Mouse (Mus musculus) retina, postnatal 1 day (tissue): ENCODE results near the gene Treh.
"Not testable (repeated sequence)": the region's sequence is repeated elsewhere in the genome, so short reads cannot be mapped to it uniquely, and the experiment has no call there.

Experiments
- DNase-seq: peaks from one replicate; pipeline ENCODE4 v3.0.0-alpha.2; 2012

Treh gene

DNA sequence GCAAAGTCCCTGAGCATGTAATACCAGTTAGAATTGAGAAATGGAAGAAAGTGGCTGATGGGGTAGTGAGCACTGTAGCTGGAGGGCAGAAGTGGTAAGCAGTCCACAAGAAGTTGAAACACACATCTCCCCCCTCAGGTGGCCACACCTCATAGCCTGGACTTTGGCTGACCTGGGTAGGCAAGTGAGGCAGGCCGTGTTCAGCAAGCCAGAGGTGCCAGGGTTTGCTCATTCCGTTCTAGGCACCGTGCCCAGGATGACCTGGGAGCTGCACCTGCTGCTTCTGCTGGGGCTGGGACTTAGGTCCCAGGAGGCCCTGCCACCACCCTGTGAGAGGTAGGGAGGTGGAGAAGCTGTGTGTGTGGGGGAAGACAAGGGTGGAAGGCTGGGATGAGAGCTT, at the start of gene Treh:
Gene Treh (plus strand): TSS at position 229 of the 400 bp plus-strand sequence.
- DNase-seq, result no peak

DNA sequence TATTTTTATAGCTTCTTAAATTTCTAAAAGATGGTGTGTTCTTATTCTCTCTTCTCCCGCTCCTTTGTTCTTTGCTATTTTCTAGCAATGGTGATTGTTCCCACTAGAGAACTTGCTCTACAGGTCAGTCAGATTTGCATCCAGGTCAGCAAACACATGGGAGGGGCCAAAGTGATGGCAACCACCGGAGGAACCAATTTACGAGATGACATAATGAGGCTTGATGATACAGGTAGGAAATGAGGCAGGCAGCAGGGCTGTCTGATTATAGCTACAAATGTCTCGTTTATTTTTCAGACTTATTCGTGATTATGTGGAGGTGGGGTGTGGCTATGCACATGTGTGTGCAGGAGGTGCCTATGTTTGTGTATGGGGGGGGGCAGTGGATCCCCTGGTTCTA, 48.6 kb upstream of the Treh start:
- DNase-seq, result no peak

DNA sequence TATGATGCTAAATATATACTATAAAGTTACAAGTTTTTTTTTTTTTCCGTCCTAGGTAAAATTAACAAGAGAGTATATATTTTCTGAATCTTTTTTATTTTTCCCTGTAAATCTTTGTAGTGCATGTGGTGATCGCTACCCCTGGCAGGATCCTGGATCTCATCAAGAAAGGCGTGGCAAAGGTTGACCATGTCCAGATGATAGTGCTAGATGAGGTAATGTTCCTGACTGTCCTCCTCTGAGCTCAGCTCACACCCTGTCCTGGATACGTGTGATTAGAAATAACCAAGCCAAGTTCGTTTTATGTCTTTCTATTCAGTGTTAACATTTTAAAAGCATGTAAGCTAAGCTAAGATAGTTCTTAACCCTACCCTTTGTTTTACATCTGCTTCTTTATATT, 46.8 kb upstream of the Treh start:
- no peak for DNase-seq

DNA sequence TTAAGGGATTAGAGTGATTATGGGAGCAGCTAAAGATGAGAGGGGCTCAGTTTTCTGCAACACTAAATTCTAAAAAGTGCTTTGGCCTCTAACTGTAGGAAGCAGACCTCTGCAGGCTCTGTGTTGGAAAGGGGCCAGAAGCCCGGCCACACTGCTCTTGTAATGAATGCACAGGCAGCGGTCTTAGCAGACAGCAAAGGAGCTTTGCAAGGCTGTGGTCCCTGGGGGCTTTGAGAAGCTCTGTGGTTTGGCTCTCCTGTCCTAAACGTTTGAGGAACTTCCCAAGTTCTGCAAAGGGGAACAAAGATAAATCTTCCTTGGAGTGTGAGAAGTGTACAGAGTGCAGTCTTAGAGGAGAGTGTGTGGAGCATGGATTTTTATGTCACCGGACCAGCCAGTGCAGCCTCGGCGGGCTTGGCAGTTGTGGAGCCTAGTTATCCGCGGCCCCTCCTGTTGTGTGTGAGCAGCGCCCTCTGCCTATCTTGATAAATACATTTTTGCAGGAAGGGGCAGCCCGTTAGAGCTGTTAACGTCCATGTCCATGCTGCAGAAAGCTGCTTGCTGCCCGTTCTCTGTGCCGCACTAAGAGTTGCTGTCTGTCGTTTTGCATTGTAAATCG, 35.4 kb upstream of the Treh start:
- peak; percentile 28 for DNase-seq

DNA sequence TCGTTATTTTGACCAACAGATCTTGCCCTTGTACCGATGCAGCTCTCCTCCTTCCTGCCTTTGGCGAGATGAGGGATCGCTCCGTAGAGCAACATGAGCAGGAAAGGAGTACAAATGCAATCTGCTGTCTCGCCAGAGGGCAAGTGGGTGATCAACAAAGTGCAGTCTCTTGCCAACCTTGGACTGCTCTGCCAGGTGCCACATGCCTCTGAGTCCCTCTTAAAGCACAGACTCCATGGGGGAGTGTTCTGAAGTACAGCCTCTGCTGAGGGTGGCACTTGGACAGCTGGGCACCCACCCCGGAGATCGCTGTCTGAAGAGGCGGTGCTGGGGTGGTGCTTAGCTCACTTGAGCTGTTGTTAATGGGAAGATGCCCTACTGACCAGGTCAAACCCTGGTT, 34.3 kb upstream of the Treh start:
- not testable (repeated sequence) for DNase-seq

DNA sequence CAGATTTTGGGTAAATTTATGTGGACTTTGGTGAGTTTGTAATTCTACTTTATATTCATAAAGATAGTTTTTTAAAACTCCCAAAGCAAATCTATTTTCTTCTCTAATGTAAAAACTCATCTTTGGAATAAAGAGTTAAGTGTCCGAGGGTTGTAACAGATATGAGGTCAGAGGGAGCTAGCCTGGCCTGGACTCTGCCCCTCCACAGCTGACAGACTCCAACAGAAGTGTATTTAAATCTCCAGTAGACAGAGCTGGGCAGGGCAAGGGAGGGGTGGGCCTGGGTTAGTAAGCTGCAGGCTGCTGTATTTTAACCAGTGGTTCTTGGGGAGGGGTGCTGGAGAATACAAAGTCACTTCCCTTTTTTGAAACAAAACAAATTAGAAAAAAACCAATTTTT, 33.0 kb upstream of the Treh start:
- DNase-seq, result not testable (repeated sequence)

DNA sequence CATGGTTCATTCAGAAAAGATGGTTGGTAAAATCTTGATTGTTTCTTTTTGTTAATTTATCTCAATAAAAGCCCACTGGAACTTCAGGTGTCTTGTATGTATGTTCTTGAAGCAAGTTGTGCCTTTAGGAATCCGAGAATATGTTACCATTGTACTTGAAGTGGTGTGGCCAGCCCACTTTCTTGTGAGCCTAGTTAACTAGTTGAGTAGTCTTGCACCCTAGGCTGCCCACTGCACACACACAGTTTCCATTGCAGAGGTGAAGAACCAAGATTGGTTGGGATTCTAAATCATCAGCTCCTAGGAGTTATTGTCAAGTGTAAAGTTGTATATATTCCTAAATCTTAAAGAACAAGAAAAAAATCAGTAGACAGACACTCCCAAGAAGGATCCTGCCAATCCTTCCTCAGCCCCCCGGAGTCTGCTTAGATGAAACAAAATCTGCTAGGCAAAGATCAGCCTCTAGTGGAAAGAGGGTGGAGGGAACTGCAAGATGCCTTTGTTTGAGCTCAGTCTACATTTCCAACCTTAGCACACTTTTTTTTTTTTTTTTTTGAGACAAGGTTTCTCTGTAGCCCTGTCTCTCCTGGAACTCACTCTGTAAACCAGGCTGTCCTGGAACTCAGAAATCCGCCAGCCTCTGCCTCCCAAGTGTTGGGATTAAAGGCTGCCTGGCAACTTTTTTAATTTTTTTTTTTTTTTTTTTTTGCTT, 32.2 kb upstream of the Treh start:
- no peak for DNase-seq

DNA sequence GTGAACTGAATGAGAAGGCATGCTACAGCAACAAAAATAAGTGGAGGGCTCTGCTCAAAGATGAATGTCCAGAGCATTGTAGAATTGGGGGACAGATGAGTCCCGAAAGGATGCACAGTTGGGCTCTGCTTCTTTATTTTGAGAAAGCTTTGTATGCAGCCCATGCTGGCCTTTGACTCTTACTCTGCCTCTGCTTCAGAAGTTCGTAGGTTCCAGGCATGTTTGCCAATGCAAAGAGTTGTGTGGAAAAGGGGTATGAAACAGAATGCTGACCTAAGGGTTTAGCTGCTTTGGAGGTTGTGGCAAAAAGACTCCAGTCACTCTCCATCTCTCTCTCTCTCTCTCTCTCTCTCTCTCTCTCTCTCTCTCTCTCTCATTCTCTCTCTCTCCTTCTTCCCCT, 31.4 kb upstream of the Treh start:
- DNase-seq, result no peak

DNA sequence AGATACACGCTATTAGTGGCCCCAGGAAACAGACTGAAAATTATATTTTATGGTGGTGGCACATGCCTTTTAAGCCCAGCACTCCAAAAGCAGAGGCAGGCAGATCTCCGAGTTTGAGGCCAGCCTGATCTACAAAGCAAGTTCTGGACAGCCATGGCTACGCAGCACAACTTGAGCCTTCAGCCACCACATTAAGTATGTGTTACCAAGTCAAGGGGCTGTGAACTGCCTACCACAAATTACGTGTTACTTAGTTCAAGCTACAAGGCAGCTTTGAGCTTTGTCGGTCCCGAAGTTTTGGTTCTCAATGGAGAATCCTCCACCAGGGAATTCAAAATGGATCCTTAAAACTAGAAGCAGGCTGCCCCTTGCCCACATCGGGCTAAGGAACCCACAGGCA, 29.9 kb upstream of the Treh start:
- DNase-seq, result no peak

DNA sequence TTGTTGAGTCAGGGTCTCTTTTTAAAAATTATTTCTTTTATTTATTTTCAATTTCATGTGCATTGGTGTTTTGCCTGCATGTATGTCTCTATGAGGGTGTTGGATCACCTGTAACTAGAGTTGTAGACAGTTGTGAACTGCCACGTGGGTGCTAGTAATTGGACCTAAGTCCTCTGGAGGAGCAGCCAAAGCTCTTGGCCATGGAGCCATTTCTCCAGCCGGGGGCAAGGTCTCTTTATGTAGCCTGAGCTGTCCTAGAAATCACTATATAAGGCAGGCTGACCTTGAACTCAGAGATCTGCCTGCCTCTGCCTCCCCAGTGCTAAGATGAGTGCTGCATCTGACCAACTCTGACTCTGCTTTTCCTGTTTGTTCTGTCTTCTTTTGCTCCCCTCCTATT, 28.8 kb upstream of the Treh start:
- no peak for DNase-seq

DNA sequence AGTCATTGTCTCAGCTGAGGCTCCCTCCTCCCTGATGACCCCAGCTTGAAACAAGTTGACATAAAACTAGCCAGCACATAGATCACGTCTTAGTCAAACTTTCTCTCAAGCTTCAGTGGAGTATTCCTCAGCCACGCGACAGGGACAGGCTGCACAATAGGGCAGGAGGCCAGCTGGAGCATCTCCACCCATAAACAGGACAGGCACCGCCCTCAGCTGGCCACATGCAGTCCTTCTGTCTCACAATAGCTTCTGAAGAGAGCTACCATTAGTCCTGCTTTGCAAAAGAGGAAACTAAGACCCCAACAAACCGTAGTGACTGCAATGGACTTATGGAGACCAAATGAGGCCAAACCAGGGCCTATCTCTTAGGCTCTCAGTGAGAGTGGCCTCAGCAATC, 27.6 kb upstream of the Treh start:
- DNase-seq, result peak; percentile 46

DNA sequence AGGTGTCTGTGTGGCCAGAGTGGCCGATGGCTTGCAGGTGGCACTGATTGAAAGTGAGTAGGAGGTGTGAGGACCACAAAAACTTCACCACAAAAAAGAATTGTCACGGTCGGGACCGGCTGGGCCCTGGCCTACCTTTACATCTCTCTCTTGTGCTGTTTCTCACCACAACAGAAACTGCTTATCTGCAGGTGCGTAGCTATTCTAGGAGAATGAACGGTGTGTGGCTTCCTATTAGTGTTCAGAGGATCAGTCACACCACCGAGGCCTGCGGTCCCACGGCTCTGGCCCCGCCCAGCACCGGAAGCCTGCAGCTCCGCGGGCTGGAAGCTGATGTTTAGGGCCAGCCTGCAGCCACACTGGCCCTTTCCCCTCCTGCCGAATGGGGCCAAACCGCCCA, 27.1 kb upstream of the Treh start:
- no peak for DNase-seq

DNA sequence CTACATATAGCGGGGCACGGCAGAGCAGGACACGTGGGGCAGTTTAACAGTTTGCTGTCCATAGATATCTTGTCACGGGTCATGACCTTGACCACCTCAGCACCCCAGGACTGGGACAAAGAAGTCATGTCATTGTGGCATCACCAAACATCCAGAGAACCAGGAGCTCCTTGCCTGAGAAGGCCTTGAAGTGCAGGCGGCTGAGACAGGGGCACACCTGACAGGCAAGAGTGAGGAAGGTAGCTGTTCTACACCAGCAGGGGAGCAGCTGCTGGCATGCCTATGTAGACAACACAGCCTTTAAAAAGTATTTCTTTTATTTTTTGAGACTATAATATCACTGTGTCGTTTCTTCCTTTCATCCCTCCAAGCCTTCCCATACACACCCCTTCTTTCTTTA, 26.7 kb upstream of the Treh start:
- DNase-seq, result no peak

DNA sequence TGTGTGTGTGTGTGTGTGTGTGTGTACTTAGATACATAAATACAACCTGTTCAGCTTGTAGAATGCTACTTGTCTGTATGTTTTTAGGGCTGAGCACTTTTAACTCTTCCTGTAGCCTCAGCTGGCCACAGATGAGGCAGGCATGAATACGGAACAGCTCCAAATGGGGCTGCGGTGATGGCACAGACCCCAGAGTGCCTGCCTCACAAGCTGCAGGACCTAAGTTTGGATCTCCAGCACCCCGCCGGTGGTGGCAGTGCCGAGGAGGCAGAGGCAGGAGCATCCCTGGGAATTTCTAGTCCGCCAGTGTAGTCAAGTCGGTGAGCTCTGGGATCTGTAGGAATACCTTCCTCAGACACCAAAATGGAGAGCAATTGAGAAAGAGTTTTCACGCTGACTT, 26.0 kb upstream of the Treh start:
- DNase-seq, result no peak

DNA sequence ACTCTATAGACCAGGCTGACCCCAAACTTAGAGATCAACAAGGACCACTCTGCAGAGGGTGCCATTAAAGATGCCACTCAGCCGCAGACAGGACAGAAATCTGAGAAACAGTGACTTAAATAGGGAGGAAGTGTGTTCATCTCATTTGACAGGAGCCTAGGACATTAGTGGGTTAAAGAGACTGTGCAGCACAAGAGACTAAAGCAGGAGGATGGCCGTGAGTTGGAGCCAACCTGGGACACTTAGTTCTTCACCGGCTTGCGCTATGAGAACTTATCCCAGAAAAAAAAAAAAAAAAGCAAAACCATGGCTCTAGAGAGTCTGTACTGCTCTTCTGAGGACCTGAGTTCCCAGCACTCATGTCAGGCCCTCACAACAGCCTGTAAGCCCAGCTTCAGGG, 25.4 kb upstream of the Treh start:
- DNase-seq, result no peak

DNA sequence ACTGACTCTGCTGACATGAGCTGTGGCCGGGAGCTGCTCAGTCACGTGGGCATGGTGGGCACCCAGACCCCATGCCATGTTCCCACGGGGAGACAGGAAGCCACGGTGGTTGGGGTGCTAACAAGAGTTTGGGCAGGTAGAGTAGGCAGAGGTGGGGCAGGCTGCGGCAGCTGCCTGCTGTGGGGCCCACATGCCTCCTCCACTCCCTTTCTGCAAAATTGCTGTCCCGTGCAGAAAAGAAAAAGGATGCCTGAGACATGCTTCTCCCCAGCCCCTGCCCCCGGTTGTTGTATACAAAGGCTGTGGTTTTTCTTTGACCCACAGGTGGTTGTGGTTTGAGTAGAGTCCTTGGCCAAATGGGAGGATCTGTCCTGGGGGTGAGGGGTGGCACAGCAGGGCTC, 24.2 kb upstream of the Treh start:
- no peak for DNase-seq

DNA sequence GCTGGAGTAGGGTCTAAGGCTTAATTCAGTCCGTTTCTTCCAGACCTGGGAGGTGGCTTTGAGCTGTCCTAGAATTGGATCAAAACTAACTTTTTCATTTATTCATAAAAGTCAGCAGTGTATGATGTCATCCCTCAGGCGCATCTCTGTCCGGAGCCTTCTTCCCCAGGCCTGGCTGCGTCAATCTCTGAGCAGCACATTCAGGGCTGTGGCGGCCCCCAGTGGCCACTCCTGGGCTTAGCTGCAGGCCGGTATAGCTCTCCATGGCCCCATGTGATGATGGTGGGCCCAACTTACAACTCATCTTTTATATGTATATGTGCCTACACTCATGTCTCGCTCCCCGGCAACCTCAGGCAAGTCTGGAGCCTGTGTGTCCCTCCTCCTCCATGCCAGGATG, 21.0 kb upstream of the Treh start:
- DNase-seq, result peak; percentile 68

DNA sequence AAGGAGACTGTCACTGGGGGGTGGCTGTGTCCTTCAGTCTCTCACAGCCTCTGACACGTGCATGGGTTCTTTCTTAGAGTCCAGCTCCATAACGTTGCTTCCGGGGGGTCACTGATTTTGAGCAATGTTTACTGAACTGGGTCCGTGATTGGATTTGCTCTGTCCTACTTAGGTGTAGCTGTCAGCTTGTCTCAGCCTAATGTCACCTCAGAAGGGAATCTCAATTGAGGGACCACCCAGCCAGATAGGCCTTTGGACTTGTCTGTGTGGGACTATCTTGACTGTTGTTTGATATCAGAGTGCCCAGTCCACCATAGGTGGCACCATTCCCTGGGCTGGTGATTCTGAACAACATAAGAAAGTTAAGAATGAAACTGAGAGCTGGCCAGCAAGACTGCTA, 19.1 kb upstream of the Treh start:
- DNase-seq, result no peak

DNA sequence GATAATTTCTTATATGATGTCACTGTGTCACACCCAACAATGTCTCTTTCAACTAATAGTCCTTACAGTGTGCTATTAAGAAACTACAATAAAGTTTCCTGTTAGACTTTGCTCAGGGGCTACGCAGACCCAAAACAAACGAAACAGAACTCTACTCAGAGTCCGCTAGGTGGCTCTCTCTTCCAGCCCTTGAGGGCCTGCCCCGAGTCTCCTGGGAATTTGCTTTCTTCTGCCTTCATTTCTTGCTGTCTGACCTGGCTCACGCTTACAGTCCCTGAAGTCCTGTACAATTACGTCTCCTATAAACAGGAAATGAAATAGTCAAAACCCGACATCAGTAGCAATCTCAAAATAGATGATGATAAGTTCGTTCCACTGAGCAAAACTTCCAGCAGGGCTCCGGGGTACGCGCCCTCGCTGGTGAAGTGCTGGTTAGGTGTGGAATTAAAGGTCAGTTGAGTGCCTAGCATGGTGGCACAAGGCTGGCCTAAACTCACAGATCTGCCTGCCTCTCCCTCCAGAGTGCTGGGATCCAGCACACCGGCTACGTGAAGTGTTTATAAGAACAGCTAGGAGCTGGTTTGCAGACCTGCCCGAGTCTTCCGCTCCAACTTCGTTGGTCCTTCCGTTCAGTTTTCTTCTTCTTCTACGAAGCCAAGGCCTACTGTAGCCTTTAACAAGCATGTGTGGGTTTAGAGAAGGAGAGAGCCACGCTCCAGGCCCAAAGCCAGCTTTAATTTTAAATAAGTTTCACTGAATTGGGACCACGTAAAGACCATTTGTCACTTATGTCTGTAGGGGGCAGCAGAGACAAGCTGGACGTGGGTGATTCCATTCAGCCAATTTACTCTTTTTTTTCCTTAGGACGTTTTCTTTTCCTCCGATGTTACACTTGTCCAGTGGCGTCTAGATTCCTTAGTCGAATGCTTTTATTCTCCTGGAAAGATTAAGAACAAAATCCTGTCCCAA, 17.7 kb upstream of the Treh start:
- peak; percentile 84 for DNase-seq

DNA sequence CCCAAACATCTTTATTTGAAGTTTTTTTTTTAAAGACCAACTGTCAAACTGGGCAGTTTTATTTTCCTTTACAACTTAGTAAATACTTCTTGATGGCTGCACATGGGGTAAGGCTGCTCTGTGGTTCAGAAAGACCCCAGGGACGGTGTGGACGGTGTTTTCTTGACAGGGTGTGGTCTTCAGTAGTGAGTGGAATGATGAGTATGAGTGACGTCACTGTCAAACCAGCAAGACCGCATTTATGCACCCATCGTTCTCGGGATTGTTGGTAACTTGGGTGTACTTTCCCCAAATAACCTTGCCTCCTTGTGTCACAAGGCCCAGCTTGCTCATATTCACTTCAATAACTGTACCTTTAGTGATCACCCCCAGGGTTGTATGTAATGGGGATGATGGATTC, 9.3 kb upstream of the Treh start:
- no peak for DNase-seq

DNA sequence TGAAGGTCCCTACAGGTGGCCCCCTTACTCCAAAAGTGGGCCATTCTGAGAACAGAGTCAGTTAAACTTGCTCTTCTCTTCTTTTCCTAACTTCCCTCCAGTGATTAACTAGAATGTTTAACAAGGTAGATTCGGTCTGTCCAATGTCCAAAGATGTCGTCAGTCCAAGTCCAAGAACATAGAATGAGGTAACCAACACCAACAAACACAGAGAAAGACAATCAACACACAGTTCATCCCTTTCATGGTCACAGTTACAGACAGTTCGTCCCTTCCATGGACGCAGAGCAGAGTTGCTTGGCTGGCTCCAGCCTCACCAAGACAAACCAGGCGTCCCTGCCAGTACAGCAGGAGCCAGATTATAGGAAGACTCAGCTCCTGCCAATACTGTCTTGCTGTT, 1.6 kb upstream of the Treh start:
- DNase-seq, result no peak

DNA sequence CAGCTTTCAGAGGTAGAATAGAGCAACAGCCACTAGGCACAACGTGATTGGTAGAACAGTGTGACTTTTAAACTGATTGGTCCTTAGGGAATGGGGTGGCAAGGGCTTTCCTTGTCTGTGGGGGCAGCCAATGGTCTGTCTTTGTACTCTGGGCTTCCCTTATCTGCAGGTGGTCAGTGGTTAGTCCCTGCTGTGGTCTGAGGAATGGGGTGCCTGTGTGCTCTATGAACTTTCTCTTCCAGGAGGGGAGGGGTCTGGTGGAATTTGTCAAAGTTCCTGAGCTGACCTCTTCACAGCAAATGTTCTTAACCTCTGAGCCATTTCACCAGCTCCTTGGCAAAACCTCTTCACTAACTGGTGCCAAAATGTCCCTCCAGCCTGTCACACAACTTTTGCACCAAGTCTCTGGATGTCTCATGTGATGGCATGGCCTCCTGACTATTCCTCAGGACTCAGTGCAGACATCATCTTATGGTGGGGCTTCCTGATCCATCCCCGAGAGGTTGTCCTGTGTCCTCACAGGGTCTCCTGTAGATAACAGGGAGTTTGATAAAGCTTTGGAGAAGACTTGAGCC, 655 bp upstream of the Treh start:
- DNase-seq, result no peak

DNA sequence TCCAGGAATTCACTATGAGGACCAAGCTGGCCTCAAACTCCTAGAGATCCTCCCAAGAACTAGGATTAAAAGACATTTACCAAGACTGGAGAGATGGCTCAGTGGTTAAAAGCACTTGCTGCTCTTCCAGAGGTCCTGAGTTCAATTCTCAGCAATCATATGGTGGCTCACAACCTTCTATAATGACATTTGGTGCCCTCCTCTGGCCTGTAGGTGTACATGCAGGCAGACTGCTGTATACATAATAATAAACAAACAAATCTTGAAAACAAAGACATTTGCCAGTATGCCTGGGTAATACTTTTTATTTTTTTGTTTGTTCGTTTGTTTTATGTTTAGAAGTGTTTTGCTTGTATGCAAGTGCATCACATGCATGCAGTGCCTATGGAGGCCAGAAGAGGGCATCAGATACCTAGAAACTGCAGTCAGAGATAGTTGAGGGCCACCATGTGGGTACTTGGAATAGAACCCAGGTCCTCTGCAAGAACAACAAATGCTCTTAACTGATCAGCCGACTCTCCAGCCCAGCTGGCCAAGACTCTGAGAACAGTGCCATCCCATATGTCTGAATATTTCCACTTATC, 5.3 kb downstream of the Treh start:
- DNase-seq, result no peak
